ENCODE assay signal across 7 mouse cellular contexts in the genomic region with DNA sequence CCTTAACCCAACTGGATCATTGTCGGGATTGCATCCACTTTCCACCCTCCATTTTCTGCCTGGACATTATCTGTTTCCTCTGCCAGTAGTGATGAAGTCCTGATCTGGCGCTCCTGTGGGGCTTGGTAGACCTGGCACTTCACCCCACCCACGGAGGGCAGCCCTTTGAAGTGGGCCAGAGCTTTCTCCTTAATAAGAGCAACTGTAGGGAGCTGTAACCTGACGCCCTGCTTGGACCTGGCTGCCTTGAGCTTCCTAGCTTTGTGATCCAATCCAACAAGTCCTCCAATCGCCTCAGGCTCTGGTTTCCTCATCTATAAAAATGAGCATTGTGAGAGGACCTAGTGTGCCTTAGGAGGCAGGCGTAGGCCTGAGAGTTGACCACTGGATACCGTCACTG. TPM values are rescaled to one million over a fixed set of nuclear protein-coding genes. Genes with fewer than 3 reads are reported as not detected.
A peak's percentile ranks its signal among the peaks of the same experiment; 100 is the strongest.
DNase-seq lines count a peak whose midpoint lies in the region; ATAC-seq lines count a peak whose summit lies in the region.

No protein-coding gene starts in this region.

- H3K27ac ChIP-seq in liver, embryonic 15.5 days (replicated peaks), result no peak overlapping the region

- WGBS in liver, embryonic 15.5 days (ENCODE audit: insufficient replicate concordance), result 66% methylated on average over 7 of the region's 7 CpGs

- H3K4me1 ChIP-seq in liver, embryonic 15.5 days (replicated peaks), result peaks cover 57% of the 10 kb centered on the region

- no peak for ATAC-seq in liver, embryonic 15.5 days (ENCODE audit: insufficient read depth)

- peaks cover under 1% of the 10 kb centered on the region; the same call in 1 of the 2 replicates for H3K36me3 ChIP-seq in liver, embryonic 15.5 days (replicated peaks)

- no peak overlapping the region for H3K9ac ChIP-seq in liver, embryonic 15.5 days

- H3K9me3 ChIP-seq in liver, embryonic 15.5 days (replicated peaks), result no peaks in the 10 kb centered on the region

- H3K4me2 ChIP-seq in liver, embryonic 15.5 days, result peak overlapping the region; percentile 95

- DNase-seq in urinary bladder, postnatal 14 days (ENCODE audit: low spot score), result peak; percentile 14
- no peak for DNase-seq in urinary bladder, adult 2 months (ENCODE audit: low spot score)
- DNase-seq in forelimb bud, embryonic 11.5 days (ENCODE audit: low read depth, low spot score), result peak; percentile 51
- no peak for DNase-seq in thymus, postnatal 4 days
- no peak for DNase-seq in gastrocnemius, postnatal 4 days (ENCODE audit: low spot score in 2 of 2)
- DNase-seq in layer of hippocampus, postnatal 14 days (ENCODE audit: low spot score in 2 of 2), result no peak

- no peaks in the 10 kb centered on the region for H3K27me3 ChIP-seq in liver, embryonic 15.5 days

- peak overlapping the region; percentile 71 for H3K4me3 ChIP-seq in liver, embryonic 15.5 days (replicated peaks)

RNA-seq across cellular contexts. Expression of a gene that starts 1.9 kb away (rescaled TPM):
- 27.3 and 40.5 TPM in 2 replicates for polyA plus RNA-seq in urinary bladder, adult 2 months (2012; rRNA removed)
- 18.7 and 20.1 TPM in 2 replicates for polyA plus RNA-seq in liver, embryonic 15.5 days (2015; fragmentation: Nextera tagmentation; extraction: Ambion mirVana)
- 10 to 100 TPM; 11.6 to 13.7 TPM for total RNA-seq in gastrocnemius, postnatal 4 days (2021)
- 10 to 100 TPM; 77.1 to 87.7 TPM for total RNA-seq in layer of hippocampus, postnatal 14 days (2021)

RNA-seq across cellular contexts. Expression of a gene that starts 36.2 kb away (rescaled TPM):
- 3.5 and 7.5 TPM in 2 replicates for polyA plus RNA-seq in urinary bladder, adult 2 months (2012; rRNA removed)
- polyA plus RNA-seq in liver, embryonic 15.5 days (2015; fragmentation: Nextera tagmentation; extraction: Ambion mirVana), result 23.5 and 25.8 TPM in 2 replicates
- 10 to 100 TPM; 10.4 to 12.0 TPM for total RNA-seq in gastrocnemius, postnatal 4 days (2021)
- total RNA-seq in layer of hippocampus, postnatal 14 days (2021), result 10 to 100 TPM; 89.0 to 90.0 TPM

RNA-seq across cellular contexts. Expression of a gene that starts 43.6 kb away (rescaled TPM):
- polyA plus RNA-seq in urinary bladder, adult 2 months (2012; rRNA removed), result 15.7 and 16.8 TPM in 2 replicates
- polyA plus RNA-seq in liver, embryonic 15.5 days (2015; fragmentation: Nextera tagmentation; extraction: Ambion mirVana), result 4.8 and 4.9 TPM in 2 replicates
- 1 to 10 TPM; 6.8 to 7.8 TPM for total RNA-seq in gastrocnemius, postnatal 4 days (2021)
- 10 to 100 TPM; 12.4 to 13.8 TPM for total RNA-seq in layer of hippocampus, postnatal 14 days (2021)

RNA-seq across cellular contexts. Expression of a gene that starts 54.0 kb away (rescaled TPM):
- polyA plus RNA-seq in urinary bladder, adult 2 months (2012; rRNA removed), result 0.03 and 0.04 TPM in 2 replicates
- not detected in 2 replicates for polyA plus RNA-seq in liver, embryonic 15.5 days (2015; fragmentation: Nextera tagmentation; extraction: Ambion mirVana)
- total RNA-seq in gastrocnemius, postnatal 4 days (2021), result under 1 TPM; 0.32 to 0.39 TPM
- total RNA-seq in layer of hippocampus, postnatal 14 days (2021), result 100 to 1,000 TPM in 1 of 2 experiments, 10 to 100 TPM in 1; 98.9 to 106 TPM

Comparison
In these comparisons a context has a peak if more than half of its experiments do, and no peak if none do; other contexts are left out.
1. DNase-seq: peak in urinary bladder, postnatal 14 days (single experiment) and forelimb bud, embryonic 11.5 days (single experiment); none in urinary bladder, adult 2 months (single experiment), thymus, postnatal 4 days (single experiment), gastrocnemius, postnatal 4 days (0 of 2) and layer of hippocampus, postnatal 14 days (0 of 2).
2. RNA of a gene that starts 1.9 kb away (total RNA-seq): 77.1 to 87.7 TPM in layer of hippocampus, postnatal 14 days; 11.6 to 13.7 TPM in gastrocnemius, postnatal 4 days; every median in the first group is over 4 times any median in the second.
3. RNA of a gene that starts 36.2 kb away (total RNA-seq): 89.0 to 90.0 TPM in layer of hippocampus, postnatal 14 days; 10.4 to 12.0 TPM in gastrocnemius, postnatal 4 days; every median in the first group is over 4 times any median in the second.